Mouse (Mus musculus) kidney, embryonic 15.5 days (tissue): Measurements from ENCODE around the gene Dicer1. TPM values are rescaled to one million over a fixed set of nuclear protein-coding genes. Genes with fewer than 3 reads are reported as not detected.

ENCODE experiments used
- ATAC-seq: fragments of 200-750 bp; cut with Nextera tagmentation; replicated peaks from 2 replicates; pipeline ENCODE4 v1.8.0; 2017; ENCODE audit warnings: moderate TSS enrichment; ENCODE audit not compliant: low FRiP score
- H3K27ac ChIP-seq: fragments of 300-500 bp; sonication (generic); 2 replicates; pipeline ENCODE4 v1.5.1; 2015; ENCODE audit warnings: mild to moderate bottlenecking, inconsistent platforms
- H3K27me3 ChIP-seq: fragments of 300-500 bp; sonication (generic); 2 replicates; pipeline ENCODE4 v1.6.1; 2015; ENCODE audit warnings: inconsistent platforms
- H3K36me3 ChIP-seq: fragments of 300-500 bp; sonication (generic); 2 replicates; pipeline ENCODE4 v1.6.1; 2015; ENCODE audit warnings: inconsistent platforms
- H3K4me1 ChIP-seq: fragments of 300-500 bp; sonication (generic); 2 replicates; pipeline ENCODE4 v1.6.1; 2015; ENCODE audit warnings: inconsistent platforms
- H3K4me2 ChIP-seq: fragments of 300-500 bp; sonication (generic); 2 replicates; pipeline ENCODE4 v1.6.1; 2015; ENCODE audit warnings: moderate library complexity, mild to moderate bottlenecking, inconsistent platforms
- H3K4me3 ChIP-seq: fragments of 300-500 bp; sonication (generic); replicated peaks from 2 replicates; pipeline ENCODE4 v1.5.1; 2015; ENCODE audit warnings: mild to moderate bottlenecking, inconsistent platforms
- H3K9ac ChIP-seq: fragments of 300-500 bp; sonication (generic); 2 replicates; pipeline ENCODE4 v1.6.1; 2015; ENCODE audit warnings: mild to moderate bottlenecking, inconsistent platforms
- H3K9me3 ChIP-seq: fragments of 300-500 bp; sonication (generic); replicated peaks from 2 replicates; pipeline ENCODE4 v1.6.1; 2016; ENCODE audit warnings: inconsistent platforms
- WGBS: fragments of 180-500 bp; shearing (Covaris S2); methylation state at CpG from one replicate; pipeline ENCODE4 v1.1.7; 2015; ENCODE audit warnings: mixed read lengths; 5-methylcytosine and 5-hydroxymethylcytosine counted together
- polyA plus RNA-seq: library from polyadenylated mRNA; unstranded; fragments of >200 nt; fragmentation: Nextera tagmentation; extraction: Ambion mirVana; gene quantifications from 2 replicates; pipeline ENCODE4 v1.2.1, GENCODE M21; 2015

Gene Dicer1
- polyA plus RNA-seq, 1 experiment from 2014 or later, result 29.8 TPM

GRCm38 (mm10) chr12:104765116-104765515 lies 13.4 kb upstream of the Dicer1 start:
- Histone ChIP-seq H3K4me2 (no peak overlapping the region), H3K27me3 (no peaks in the 10 kb centered on the region), H3K27ac (no peak overlapping the region), H3K9me3 (no peaks in the 10 kb centered on the region), H3K36me3 (no peaks in the 10 kb centered on the region), H3K4me1 (peaks cover 8% of the 10 kb centered on the region; the same call in 1 of the 2 replicates), H3K9ac (no peak overlapping the region), H3K4me3 (no peak overlapping the region)
- 71% methylated on average over 5 of the region's 5 CpGs for WGBS
- ATAC-seq, result no peak

DNA sequence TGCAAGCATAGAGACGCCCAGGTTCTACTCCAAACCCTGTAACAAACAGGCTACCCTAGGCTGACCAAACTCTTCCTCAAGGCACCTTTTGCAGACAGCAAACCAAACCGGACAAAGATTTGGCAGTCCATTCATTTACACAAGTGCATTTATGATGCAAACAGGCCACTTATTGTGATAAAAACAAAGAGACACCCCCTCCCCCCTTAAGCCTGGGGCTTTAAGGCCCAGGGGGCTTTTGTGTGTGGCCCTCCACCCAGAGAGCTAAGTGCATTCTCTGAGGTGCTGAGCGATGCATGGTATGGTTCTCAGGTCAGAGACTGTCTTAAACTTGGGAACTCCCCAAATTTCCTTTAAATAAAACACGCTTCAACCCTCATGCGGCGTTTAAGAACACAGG lies 12.2 kb upstream of the Dicer1 start:
- whole genome bisulfite sequencing, result 67% methylated on average over 6 of the region's 6 CpGs
- H3K27me3 ChIP-seq, result no peaks in the 10 kb centered on the region
- no peaks in the 10 kb centered on the region for H3K9me3 ChIP-seq
- no peak overlapping the region for H3K4me2 ChIP-seq
- H3K4me1 ChIP-seq, result peaks cover under 1% of the 10 kb centered on the region; the same call in 1 of the 2 replicates
- no peaks in the 10 kb centered on the region for H3K36me3 ChIP-seq
- H3K9ac ChIP-seq, result no peak overlapping the region
- ATAC-seq, result no peak
- no peak overlapping the region for H3K27ac ChIP-seq
- no peak overlapping the region for H3K4me3 ChIP-seq

- Histone ChIP-seq H3K9ac (no peak overlapping the region), H3K4me1 (no peaks in the 10 kb centered on the region), H3K36me3 (no peaks in the 10 kb centered on the region), H3K4me3 (no peak overlapping the region), H3K27ac (no peak overlapping the region), H3K27me3 (no peaks in the 10 kb centered on the region), H3K4me2 (no peak overlapping the region), H3K9me3 (no peaks in the 10 kb centered on the region)
- WGBS, result 81% methylated on average over 8 of the region's 8 CpGs
- ATAC-seq, result no peak
Measured at GRCm38 (mm10) chr12:104761411-104761810, 9.7 kb upstream of the Dicer1 start.

GRCm38 (mm10) chr12:104758066-104758465 lies 6.3 kb upstream of the Dicer1 start:
- Histone ChIP-seq H3K36me3 (no peaks in the 10 kb centered on the region), H3K27ac (no peak overlapping the region), H3K9me3 (no peaks in the 10 kb centered on the region), H3K9ac (no peak overlapping the region), H3K4me2 (no peak overlapping the region), H3K27me3 (no peaks in the 10 kb centered on the region), H3K4me1 (peaks cover under 1% of the 10 kb centered on the region), H3K4me3 (no peak overlapping the region)
- no peak for ATAC-seq
- 92% methylated on average over 7 of the region's 7 CpGs for WGBS

GRCm38 (mm10) chr12:104753686-104754085 lies 1.9 kb upstream of the Dicer1 start:
- Histone ChIP-seq H3K4me3 (no peak overlapping the region), H3K4me1 (peaks cover 33% of the 10 kb centered on the region), H3K36me3 (peaks cover 9% of the 10 kb centered on the region; the same call in 1 of the 2 replicates), H3K9ac (no peak overlapping the region), H3K4me2 (no peak overlapping the region), H3K27me3 (no peaks in the 10 kb centered on the region), H3K9me3 (no peaks in the 10 kb centered on the region), H3K27ac (no peak overlapping the region)
- no peak for ATAC-seq
- 64% methylated on average over 4 of the region's 4 CpGs for whole genome bisulfite sequencing

DNA sequence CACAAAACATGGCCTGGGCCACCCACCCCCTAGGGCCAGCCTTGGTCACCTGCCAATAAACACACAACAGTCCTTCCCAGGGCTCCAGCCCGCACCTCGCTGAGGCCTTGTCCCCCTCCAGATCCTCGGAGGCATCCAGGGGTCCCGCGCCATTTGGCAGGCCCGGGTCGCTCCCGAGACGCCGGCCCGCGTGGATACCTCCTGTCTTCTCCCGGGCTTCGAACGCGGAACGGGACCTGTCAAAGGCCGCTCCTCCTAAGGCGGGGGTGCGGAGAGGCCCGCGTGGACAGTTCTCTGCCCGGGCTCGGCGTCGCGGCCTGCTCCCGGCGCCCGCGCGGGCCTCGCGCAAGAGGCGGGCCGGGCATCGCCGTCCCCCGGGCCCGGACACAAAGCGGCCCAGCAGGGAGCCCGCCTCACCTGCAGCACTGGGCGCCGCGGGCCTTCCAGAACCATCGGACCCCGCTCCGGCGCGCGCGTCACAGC lies 380 bp downstream of the Dicer1 start:
- peak; percentile 61 for ATAC-seq
- H3K36me3 ChIP-seq, result peaks cover 9% of the 10 kb centered on the region; the same call in 1 of the 2 replicates
- H3K27me3 ChIP-seq, result no peaks in the 10 kb centered on the region
- H3K4me1 ChIP-seq, result peaks cover 33% of the 10 kb centered on the region
- peak overlapping the region; percentile 92 for H3K4me3 ChIP-seq
- peak overlapping the region; percentile 96 for H3K27ac ChIP-seq
- H3K9ac ChIP-seq, result peak overlapping the region; percentile 92
- peak overlapping the region; percentile 91 for H3K4me2 ChIP-seq
- no peaks in the 10 kb centered on the region for H3K9me3 ChIP-seq
- WGBS, result under 1% methylated on average over 45 of the region's 52 CpGs

GRCm38 (mm10) chr12:104748946-104749345 lies 2.8 kb downstream of the Dicer1 start:
- no peak overlapping the region for H3K9ac ChIP-seq
- H3K9me3 ChIP-seq, result no peaks in the 10 kb centered on the region
- peaks cover 33% of the 10 kb centered on the region for H3K4me1 ChIP-seq
- H3K4me3 ChIP-seq, result no peak overlapping the region
- no peak overlapping the region for H3K27ac ChIP-seq
- no peak overlapping the region for H3K4me2 ChIP-seq
- ATAC-seq, result no peak
- H3K27me3 ChIP-seq, result no peaks in the 10 kb centered on the region
- H3K36me3 ChIP-seq, result peaks cover 13% of the 10 kb centered on the region
- WGBS, result 72% methylated on average over 2 of the region's 2 CpGs

DNA sequence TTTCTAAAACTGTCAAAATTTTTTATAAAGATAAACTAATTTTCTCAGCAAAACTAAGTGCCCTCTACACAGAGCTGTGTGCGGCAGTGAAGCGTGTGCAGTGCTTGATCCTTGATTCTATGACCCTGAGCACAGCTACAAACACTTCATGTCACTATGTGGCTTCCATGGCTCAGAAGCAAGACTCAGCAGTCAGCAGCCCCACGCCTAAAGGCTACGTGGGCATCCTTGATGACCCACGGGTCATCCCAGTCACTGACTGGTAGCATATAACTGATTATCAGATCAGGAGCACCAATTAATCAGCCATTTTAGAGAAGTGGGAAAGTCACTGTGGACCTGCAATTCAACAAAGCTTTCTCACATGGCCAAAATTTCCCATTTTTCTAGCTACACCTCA lies 4.5 kb downstream of the Dicer1 start:
- H3K9me3 ChIP-seq, result no peaks in the 10 kb centered on the region
- no peak overlapping the region for H3K27ac ChIP-seq
- H3K36me3 ChIP-seq, result peaks cover 13% of the 10 kb centered on the region
- no peak for ATAC-seq
- peaks cover 29% of the 10 kb centered on the region for H3K4me1 ChIP-seq
- H3K4me2 ChIP-seq, result no peak overlapping the region
- H3K27me3 ChIP-seq, result no peaks in the 10 kb centered on the region
- no peak overlapping the region for H3K4me3 ChIP-seq
- H3K9ac ChIP-seq, result no peak overlapping the region
- 87% methylated on average over 5 of the region's 5 CpGs for WGBS

- Histone ChIP-seq H3K36me3 (peaks cover 13% of the 10 kb centered on the region), H3K27ac (no peak overlapping the region), H3K4me3 (no peak overlapping the region), H3K9ac (no peak overlapping the region), H3K9me3 (no peaks in the 10 kb centered on the region), H3K27me3 (no peaks in the 10 kb centered on the region), H3K4me2 (no peak overlapping the region), H3K4me1 (peaks cover 29% of the 10 kb centered on the region)
- 91% methylated on average over 2 of the region's 2 CpGs for WGBS
- no peak for ATAC-seq
Measured at GRCm38 (mm10) chr12:104746601-104747000, 5.2 kb downstream of the Dicer1 start.

GRCm38 (mm10) chr12:104743687-104744086 lies 8.1 kb downstream of the Dicer1 start:
- Histone ChIP-seq H3K4me3 (no peak overlapping the region), H3K4me1 (peaks cover 24% of the 10 kb centered on the region), H3K4me2 (no peak overlapping the region), H3K36me3 (peaks cover 3% of the 10 kb centered on the region; the same call in 1 of the 2 replicates), H3K9me3 (no peaks in the 10 kb centered on the region), H3K9ac (no peak overlapping the region), H3K27ac (no peak overlapping the region), H3K27me3 (no peaks in the 10 kb centered on the region)
- WGBS, result 83% methylated on average over 4 of the region's 4 CpGs
- ATAC-seq, result no peak

DNA sequence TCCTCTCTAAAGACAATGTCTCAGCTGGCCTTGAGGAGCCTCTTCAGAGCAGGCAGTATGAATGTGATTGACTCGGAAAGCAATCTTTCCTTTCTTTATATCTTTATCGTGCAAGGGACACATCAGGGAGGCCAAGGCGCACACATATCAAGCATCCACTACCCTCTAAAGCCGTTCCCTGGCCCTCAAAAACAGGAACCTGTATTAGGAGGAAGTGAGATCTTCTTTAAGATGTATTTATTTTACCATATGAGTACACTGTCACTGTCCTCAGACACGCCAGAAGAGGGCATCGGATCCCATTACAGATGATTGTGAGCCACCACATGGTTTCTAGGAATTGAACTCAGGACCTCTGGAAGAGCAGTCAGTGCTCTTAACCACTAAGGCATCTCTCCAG lies 9.5 kb downstream of the Dicer1 start:
- WGBS, result 84% methylated on average over 6 of the region's 6 CpGs
- Histone ChIP-seq H3K4me2 (no peak overlapping the region), H3K4me1 (peaks cover 33% of the 10 kb centered on the region), H3K9me3 (no peaks in the 10 kb centered on the region), H3K9ac (no peak overlapping the region), H3K27ac (no peak overlapping the region), H3K4me3 (no peak overlapping the region), H3K36me3 (peaks cover 12% of the 10 kb centered on the region; the same call in 1 of the 2 replicates), H3K27me3 (no peaks in the 10 kb centered on the region)
- no peak for ATAC-seq

GRCm38 (mm10) chr12:104740841-104741787 lies 10.6 kb downstream of the Dicer1 start:
- Histone ChIP-seq H3K9me3 (no peaks in the 10 kb centered on the region), H3K4me3 (no peak overlapping the region), H3K4me1 (peaks cover 35% of the 10 kb centered on the region), H3K27me3 (no peaks in the 10 kb centered on the region), H3K36me3 (peaks cover 17% of the 10 kb centered on the region), H3K4me2 (no peak overlapping the region), H3K27ac (no peak overlapping the region), H3K9ac (no peak overlapping the region)
- WGBS, result 58% methylated on average over 12 of the region's 12 CpGs
- ATAC-seq, result no peak
